Mouse (Mus musculus) forebrain, embryonic 15.5 days (tissue): ENCODE results near the gene Nyx. TPM values are rescaled to one million over a fixed set of nuclear protein-coding genes. Genes with fewer than 3 reads are reported as not detected.

Experiments
- polyA plus RNA-seq: library from polyadenylated mRNA; unstranded; fragments of >200 nt; fragmentation: Nextera tagmentation; extraction: Ambion mirVana; gene quantifications from 2 replicates; pipeline ENCODE4 v1.2.1, GENCODE M21; 2015

Gene Nyx
- polyA plus RNA-seq, 1 experiment from 2014 or later = 0.13 TPM

Other genes starting within 250 kb of the Nyx start
- 124 and 127 TPM in 2 replicates for gene Ddx3x, start 185.1 kb upstream of the Nyx start, polyA plus RNA-seq
- 3.4 and 3.5 TPM in 2 replicates for gene Gpr34, start 166.0 kb downstream of the Nyx start, polyA plus RNA-seq
- gene Gpr82, start 195.3 kb downstream of the Nyx start, polyA plus RNA-seq = 0.45 and 0.65 TPM in 2 replicates